Mouse (Mus musculus) lung, adult 2 months (tissue): Measurements from ENCODE around the gene Atg2a.

Experiments
- CTCF ChIP-seq: fragments of 200-500 bp; IDR thresholded peaks from 2 replicates; pipeline ENCODE4 v1.5.1; 2011; ENCODE audit warnings: mild to moderate bottlenecking, low read length, control low read depth; ENCODE audit not compliant: insufficient read depth
- POLR2A ChIP-seq: fragments of 200-500 bp; IDR thresholded peaks from 2 replicates; pipeline ENCODE4 v1.6.1; 2011; ENCODE audit warnings: low read depth, mild to moderate bottlenecking, control low read depth, low read length, borderline replicate concordance; ENCODE audit errors: extremely low read depth

GRCm38 (mm10) chr19:6231036-6231435 lies 10.4 kb upstream of the Atg2a start:
- TF ChIP-seq CTCF: no peak
- TF ChIP-seq POLR2A: no peak
